Mouse (Mus musculus) gastrocnemius, postnatal 14 days (tissue): ENCODE data around the gene Pex12. TPM values are rescaled to one million over a fixed set of nuclear protein-coding genes. Genes with fewer than 3 reads are reported as not detected.
"Not testable (repeated sequence)": the region's sequence is repeated elsewhere in the genome, so short reads cannot be mapped to it uniquely, and the experiment has no call there.

Source experiments
- DNase-seq: peaks from one replicate; pipeline ENCODE4 v3.0.0; 2021; ENCODE audit warnings: mixed read lengths
- intact Hi-C: fragments of 180-260 bp; cut with DNase I; formaldehyde crosslinking; loops from one replicate; pipeline ENCODE4 v1.15.1; 2025; ENCODE audit warnings: low total_unique reads
- total RNA-seq, 2 experiments: library from RNA; stranded (reverse); gene quantifications; 2 replicates each; pipeline ENCODE4 v1.2.3; 2021

Gene Pex12
- total RNA-seq, 2 experiments from 2014 or later: 11.1 to 13.8 TPM

- DNase-seq: peak; percentile 95
- intact Hi-C loops: no loop called here
Measured at GRCm38 (mm10) chr11:83291375-83292250, 10.8 kb downstream of the Pex12 start.

- intact Hi-C loops: no loop called here
- DNase-seq: no peak
Measured at GRCm38 (mm10) chr11:83289633-83290032, 12.8 kb downstream of the Pex12 start.

- intact Hi-C loops: no loop called here
- no peak for DNase-seq
Measured at GRCm38 (mm10) chr11:83289036-83289435, 13.3 kb downstream of the Pex12 start.

- no peak for DNase-seq
- intact Hi-C loops: no loop called here
Measured at GRCm38 (mm10) chr11:83286566-83286965, 15.8 kb downstream of the Pex12 start, which contains the start of gene Slfn14. Gene Slfn14, minus strand, starts transcription at chr11:83286726.

GRCm38 (mm10) chr11:83285627-83286026, 16.8 kb downstream of the Pex12 start:
- intact Hi-C loops: no loop called here
- DNase-seq: no peak

GRCm38 (mm10) chr11:83282084-83282483, 20.3 kb downstream of the Pex12 start:
- intact Hi-C loops: no loop called here
- DNase-seq: no peak

- no peak for DNase-seq
- intact Hi-C loops: no loop called here
Measured at GRCm38 (mm10) chr11:83279691-83280090, 22.7 kb downstream of the Pex12 start.

- intact Hi-C loops: no loop called here
- DNase-seq: no peak
Measured at GRCm38 (mm10) chr11:83279024-83279423, 23.4 kb downstream of the Pex12 start.

- intact Hi-C loops: no loop called here
- DNase-seq: no peak
Measured at GRCm38 (mm10) chr11:83276251-83276650, 26.1 kb downstream of the Pex12 start.

GRCm38 (mm10) chr11:83271951-83272843, 30.2 kb downstream of the Pex12 start:
- intact Hi-C loops: no loop called here
- DNase-seq: no peak

- intact Hi-C loops: no loop called here
- peak; percentile 74 for DNase-seq
Measured at GRCm38 (mm10) chr11:83271151-83271950, 31.0 kb downstream of the Pex12 start.

- no peak for DNase-seq
- intact Hi-C loops: no loop called here
Measured at GRCm38 (mm10) chr11:83270842-83271150, 31.6 kb downstream of the Pex12 start.

- DNase-seq: no peak
- intact Hi-C loops: no loop called here
Measured at GRCm38 (mm10) chr11:83263146-83263545, 39.2 kb downstream of the Pex12 start.

GRCm38 (mm10) chr11:83262673-83263072, 39.7 kb downstream of the Pex12 start:
- intact Hi-C loops: no loop called here
- no peak for DNase-seq

GRCm38 (mm10) chr11:83257211-83257610, 45.2 kb downstream of the Pex12 start:
- intact Hi-C loops, DNase-seq: not testable (repeated sequence)

Other genes starting within 250 kb of the Pex12 start
- 1 to 10 TPM in 1 of 2 experiments, under 1 TPM in 1; 0.84 to 1.1 TPM for gene Slfn2, start 237.5 kb downstream of the Pex12 start, total RNA-seq
- gene Slfn1, start 185.7 kb downstream of the Pex12 start, total RNA-seq: not detected
- gene Slfn4, start 127.4 kb downstream of the Pex12 start, total RNA-seq: under 1 TPM in 1 of 2 experiments, not detected in 1; 0.11 TPM
- under 1 TPM; 0.66 to 0.96 TPM for gene Slfn3, start 111.3 kb downstream of the Pex12 start, total RNA-seq
- not detected for gene Slfn14, start 15.9 kb downstream of the Pex12 start, total RNA-seq
- gene Ap2b1, start 3.6 kb downstream of the Pex12 start, total RNA-seq: 10 to 100 TPM; 34.3 to 35.7 TPM
- under 1 TPM; 0.31 to 0.45 TPM for gene Rasl10b, start 106.6 kb upstream of the Pex12 start, total RNA-seq
- gene Gas2l2, start 126.9 kb upstream of the Pex12 start, total RNA-seq: not detected
- not detected for gene 1700020L24Rik, start 135.1 kb upstream of the Pex12 start, total RNA-seq
- 1 to 10 TPM; 3.7 to 4.0 TPM for gene Mmp28, start 160.5 kb upstream of the Pex12 start, total RNA-seq
- gene Taf15, start 170.5 kb upstream of the Pex12 start, total RNA-seq: 10 to 100 TPM; 22.5 to 24.5 TPM
- not detected for gene Heatr9, start 219.6 kb upstream of the Pex12 start, total RNA-seq
- not detected for gene Ccl5, start 227.9 kb upstream of the Pex12 start, total RNA-seq